Mouse (Mus musculus) lung, postnatal 0 days (tissue): Measurements from ENCODE around the gene Insm1.

Experiments used
- CTCF ChIP-seq: IDR thresholded peaks from 2 replicates; pipeline ENCODE4 v1.5.1; 2016; ENCODE audit warnings: antibody characterized with exemption, mild to moderate bottlenecking
- EP300 ChIP-seq: IDR thresholded peaks from 2 replicates; pipeline ENCODE4 v1.6.1; 2016; ENCODE audit warnings: antibody characterized with exemption, mild to moderate bottlenecking, control low read depth

DNA sequence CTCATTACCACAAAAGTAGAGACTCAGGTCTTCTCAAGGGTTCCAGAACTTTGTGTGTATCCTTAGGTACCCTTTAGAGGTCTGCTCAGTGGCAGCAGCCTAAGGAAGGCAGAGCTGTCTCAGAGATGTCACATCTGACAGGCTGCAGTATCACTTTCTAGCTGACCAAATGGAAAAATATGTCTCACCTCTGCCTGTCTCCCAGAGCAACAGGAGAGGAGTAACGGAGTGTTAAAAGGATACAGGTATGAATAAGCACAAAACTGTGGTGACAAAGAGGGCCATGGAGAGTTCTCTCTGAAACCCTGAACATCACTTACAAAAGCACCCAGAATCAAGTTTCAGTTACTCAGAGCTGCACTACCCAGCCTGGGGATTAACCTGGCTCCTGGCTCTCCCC, 32.7 kb downstream of the Insm1 start:
- no peak for TF ChIP-seq CTCF
- no peak for TF ChIP-seq EP300
